Mouse (Mus musculus) retina, adult 2 months (tissue): ENCODE measurements around the gene Zfand2b.
A peak's percentile ranks its signal among the peaks of the same experiment; 100 is the strongest.

Experiments used
- DNase-seq: peaks from one replicate; pipeline ENCODE4 v3.0.0-alpha.2; 2012; ENCODE audit warnings: low read depth, low spot score

Gene Zfand2b

GRCm38 (mm10) chr1:75212542-75212941 lies 44.1 kb downstream of the Zfand2b start:
- DNase-seq, result no peak

- DNase-seq, result no peak
Measured at GRCm38 (mm10) chr1:75213096-75213495, 44.6 kb downstream of the Zfand2b start.

GRCm38 (mm10) chr1:75214442-75214841 lies 46.0 kb downstream of the Zfand2b start:
- no peak for DNase-seq

GRCm38 (mm10) chr1:75214886-75215285 lies 46.4 kb downstream of the Zfand2b start:
- DNase-seq, result no peak

DNA sequence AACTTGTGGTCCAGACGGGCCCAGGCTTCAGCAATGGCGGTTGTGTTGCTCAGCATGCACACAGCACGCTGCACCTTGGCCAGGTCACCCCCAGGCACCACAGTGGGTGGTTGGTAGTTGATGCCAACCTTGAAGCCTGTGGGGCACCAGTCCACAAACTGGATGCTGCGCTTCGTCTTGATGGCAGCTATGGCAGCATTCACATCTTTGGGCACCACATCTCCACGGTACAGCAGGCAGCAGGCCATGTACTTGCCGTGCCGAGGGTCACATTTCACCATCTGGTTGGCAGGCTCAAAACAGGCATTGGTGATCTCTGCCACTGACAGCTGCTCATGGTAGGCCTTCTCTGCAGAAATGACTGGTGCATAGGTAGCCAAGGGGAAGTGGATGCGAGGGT lies 47.3 kb downstream of the Zfand2b start:
- no peak for DNase-seq

DNA sequence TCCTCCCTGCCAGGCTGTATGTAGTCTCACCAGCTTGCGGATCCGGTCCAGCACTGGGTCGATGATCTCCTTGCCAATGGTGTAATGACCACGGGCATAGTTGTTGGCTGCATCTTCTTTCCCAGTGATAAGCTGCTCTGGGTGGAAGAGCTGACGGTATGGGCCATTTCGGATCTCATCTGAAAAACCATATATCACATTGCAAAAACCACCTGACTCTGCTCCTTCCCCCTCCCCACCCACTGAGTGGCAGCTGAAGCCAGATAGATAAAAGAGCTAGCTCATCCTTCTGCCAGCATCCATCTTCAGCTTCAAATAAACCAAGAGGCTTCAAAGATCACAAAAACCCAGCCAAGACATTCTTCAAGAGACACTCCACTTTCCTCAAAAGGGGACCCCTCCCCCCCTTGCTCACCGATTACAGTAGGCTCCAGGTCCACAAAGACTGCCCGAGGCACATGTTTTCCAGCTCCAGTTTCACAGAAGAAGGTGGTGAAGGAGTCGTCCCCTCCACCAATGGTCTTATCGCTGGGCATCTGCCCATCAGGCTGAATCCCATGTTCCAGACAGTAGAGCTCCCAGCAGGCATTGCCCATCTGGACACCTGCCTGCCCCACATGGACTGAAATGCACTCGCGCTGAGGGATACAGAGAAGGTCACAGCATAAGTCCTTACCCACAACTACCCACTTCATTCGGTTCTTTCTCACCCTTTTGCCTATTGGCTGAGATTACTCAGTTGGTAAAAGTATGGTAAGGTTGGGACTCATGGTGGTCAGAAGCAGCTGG lies 48.5 kb downstream of the Zfand2b start:
- DNase-seq, result no peak

DNA sequence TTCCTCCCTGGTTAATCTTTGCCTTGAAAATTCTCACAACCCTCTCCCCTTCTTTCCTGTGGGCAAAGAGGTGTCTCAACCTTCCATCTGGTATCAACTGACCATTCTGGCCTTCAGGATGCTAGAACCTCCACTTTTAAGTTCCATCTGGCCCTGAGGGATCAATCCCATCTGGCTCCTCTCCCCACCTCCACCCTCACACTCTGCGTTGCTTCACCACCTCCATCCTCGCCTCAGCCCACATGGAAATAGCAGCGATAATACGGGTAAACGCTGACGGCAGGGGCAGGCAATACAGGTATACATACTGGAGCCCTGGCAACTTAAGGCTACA lies 49.4 kb downstream of the Zfand2b start:
- no peak for DNase-seq

DNA sequence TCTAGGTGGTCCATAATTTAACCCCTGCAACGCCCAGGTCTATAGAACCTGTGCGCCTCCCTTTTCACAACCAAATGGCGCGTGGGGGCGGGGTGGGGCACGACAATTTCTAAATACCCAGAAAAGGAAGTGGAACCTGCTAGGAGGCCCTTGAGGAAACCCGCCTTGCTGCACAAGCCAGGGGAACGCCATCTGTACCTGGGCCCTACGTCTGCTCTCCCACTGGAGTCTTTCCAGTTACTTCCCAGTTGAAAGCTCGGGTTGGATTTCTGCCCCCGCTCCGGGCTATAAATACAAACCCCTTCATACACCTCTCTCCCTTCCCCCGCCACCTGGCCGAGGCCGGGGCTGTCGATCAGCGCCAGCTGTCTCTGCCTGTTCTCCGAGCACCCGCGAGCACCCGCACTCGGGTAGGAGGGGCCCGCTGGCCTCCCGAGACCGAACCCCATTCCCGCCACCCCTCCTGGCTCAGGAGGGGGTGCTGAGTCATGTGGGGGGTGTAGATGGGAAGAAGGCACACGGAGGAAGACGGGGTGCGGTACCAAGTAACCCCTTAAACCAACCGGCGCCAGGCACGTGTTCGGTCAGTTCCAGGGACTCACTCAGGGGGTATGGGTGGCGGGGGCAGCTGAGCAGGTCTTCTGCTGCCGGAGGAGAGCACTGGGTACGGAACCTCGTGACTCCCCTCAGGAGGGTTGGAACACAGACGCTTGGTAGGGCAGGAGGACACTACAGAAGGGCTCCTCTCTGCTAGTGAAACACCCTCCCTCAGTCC lies 50.0 kb downstream of the Zfand2b start:
- DNase-seq, result no peak

- peak; percentile 84 for DNase-seq
Measured at GRCm38 (mm10) chr1:75219078-75219477, 50.6 kb downstream of the Zfand2b start.

GRCm38 (mm10) chr1:75219531-75219930 lies 51.1 kb downstream of the Zfand2b start, which contains the start of gene Tuba4a:
TSS of gene Tuba4a (minus strand) at chr1:75219865.
- no peak for DNase-seq
